Mouse (Mus musculus): ENCODE results near the gene Mamdc2.

DNA sequence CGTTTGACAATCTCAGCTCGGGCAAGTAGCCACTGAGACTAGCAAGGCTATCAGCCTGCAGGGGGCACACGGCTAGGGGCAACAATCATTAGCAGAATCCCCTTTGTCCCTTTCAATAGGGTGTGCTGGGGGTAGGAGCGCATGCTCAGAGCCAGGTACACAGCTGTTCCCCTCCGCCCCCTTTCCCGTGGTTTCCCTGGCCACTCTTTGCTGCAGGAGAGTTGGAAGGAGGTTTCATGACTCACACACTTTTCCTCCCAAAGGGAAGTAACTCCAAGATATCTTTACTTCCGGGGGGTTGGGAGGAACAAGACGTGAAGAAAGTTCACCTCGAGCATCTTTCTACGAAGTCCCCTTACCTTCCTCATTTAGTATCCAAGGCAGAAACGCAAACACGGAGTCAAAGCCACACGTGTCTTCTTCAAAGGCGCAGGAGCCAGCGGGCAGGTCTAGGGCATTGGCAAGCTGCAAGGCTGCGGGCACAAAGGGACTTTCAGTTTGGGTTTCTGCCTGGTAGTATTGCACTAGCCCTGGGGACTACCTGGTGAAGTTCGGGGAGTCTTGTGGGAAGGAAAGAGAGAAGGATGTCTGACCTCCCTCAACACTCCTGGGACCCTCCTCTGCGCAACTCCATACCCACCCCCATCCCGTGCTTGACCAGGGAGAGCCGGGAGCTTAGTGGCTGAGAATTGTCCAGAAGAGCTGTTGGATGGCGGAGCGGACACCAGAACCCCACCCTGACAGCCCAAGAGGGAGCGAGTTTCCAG lies 838 bp downstream of the Mamdc2 start:
- TF ChIP-seq CTCF (IDR thresholded peaks at IDR 0.05; ENCODE audit: insufficient read depth, low read length): no peak
- TF ChIP-seq POLR2A (IDR thresholded peaks at IDR 0.05; ENCODE audit: borderline replicate concordance, extremely low read depth, low read depth, low read length): no peak

Measured in lung, adult 2 months (tissue).